Mouse (Mus musculus) cerebellum, adult 9-10 months (tissue): Measurements from ENCODE around the gene A1cf.
A peak's percentile ranks its signal among the peaks of the same experiment; 100 is the strongest.

Experiments used
- DNase-seq: peaks from one replicate; pipeline ENCODE4 v3.0.0; 2022

A1cf gene

GRCm38 (mm10) chr19:31954267-31954666 is 85.7 kb downstream of the A1cf start:
- no peak for DNase-seq

GRCm38 (mm10) chr19:31954696-31955095 is 86.1 kb downstream of the A1cf start:
- DNase-seq: no peak

- no peak for DNase-seq
These were observed 87.8 kb downstream of the A1cf start for GRCm38 (mm10) chr19:31956359-31956758.

GRCm38 (mm10) chr19:31960434-31960833 is 91.9 kb downstream of the A1cf start:
- no peak for DNase-seq

GRCm38 (mm10) chr19:31963147-31963546 is 94.6 kb downstream of the A1cf start:
- DNase-seq: no peak

GRCm38 (mm10) chr19:31967933-31968532 is 99.5 kb downstream of the A1cf start:
- DNase-seq: peak; percentile 2

GRCm38 (mm10) chr19:31971405-31971804 is 102.8 kb downstream of the A1cf start:
- no peak for DNase-seq

GRCm38 (mm10) chr19:31971998-31972397 is 103.4 kb downstream of the A1cf start:
- DNase-seq: peak; percentile 66

GRCm38 (mm10) chr19:31975882-31976281 is 107.3 kb downstream of the A1cf start:
- DNase-seq: no peak

GRCm38 (mm10) chr19:31991057-31991456 is 122.5 kb downstream of the A1cf start:
- DNase-seq: no peak

- no peak for DNase-seq
These were observed 128.4 kb downstream of the A1cf start for GRCm38 (mm10) chr19:31996916-31997315.
